Mouse (Mus musculus): ENCODE measurements at regions not wholly inside any gene's neighbourhood (a gene's known extent, or its start where the extent isn't known, plus 50 kb on each side); places are given as distances from the start of the nearest gene placed in this dataset.
A peak's percentile ranks its signal among the peaks of the same experiment; 100 is the strongest.

GRCm38 (mm10) chr1:69286374-69286773 lies 178.5 kb upstream of the Erbb4 start:
- ATAC-seq (ENCODE audit: low read depth), result no peak
- H3K4me1 ChIP-seq (ENCODE audit: control insufficient read depth, low read depth, low read length), result no peaks in the 10 kb centered on the region
- no peak overlapping the region for H3K4me2 ChIP-seq (ENCODE audit: low read depth, low read length)
- H3K4me3 ChIP-seq (ENCODE audit: low read depth, low read length), result no peak overlapping the region
- no peak overlapping the region for H3K9ac ChIP-seq (ENCODE audit: low read depth, low read length)
- no peaks in the 10 kb centered on the region for H3K36me3 ChIP-seq (ENCODE audit: control insufficient read depth, insufficient read depth)
- WGBS (ENCODE audit: insufficient replicate concordance), result 40% methylated on average over 3 of the region's 3 CpGs
- no peak overlapping the region for H3K27ac ChIP-seq (ENCODE audit: low read length)
- no peaks in the 10 kb centered on the region for H3K27me3 ChIP-seq (ENCODE audit: control insufficient read depth, insufficient read depth, low read depth, low read length)
- H3K9me3 ChIP-seq (replicated peaks; ENCODE audit: control insufficient read depth, low read length), result no peaks in the 10 kb centered on the region

GRCm38 (mm10) chr1:69277428-69277827 lies 169.6 kb upstream of the Erbb4 start:
- Histone ChIP-seq H3K4me3 (ENCODE audit: low read depth, low read length) (no peak overlapping the region), H3K27me3 (ENCODE audit: control insufficient read depth, insufficient read depth, low read depth, low read length) (no peaks in the 10 kb centered on the region), H3K27ac (ENCODE audit: low read length) (no peak overlapping the region), H3K9ac (ENCODE audit: low read depth, low read length) (no peak overlapping the region), H3K9me3 (replicated peaks; ENCODE audit: control insufficient read depth, low read length) (no peaks in the 10 kb centered on the region), H3K4me2 (ENCODE audit: low read depth, low read length) (no peak overlapping the region), H3K4me1 (ENCODE audit: control insufficient read depth, low read depth, low read length) (no peaks in the 10 kb centered on the region), H3K36me3 (ENCODE audit: control insufficient read depth, insufficient read depth) (no peaks in the 10 kb centered on the region)
- 65% methylated on average over 4 of the region's 4 CpGs for WGBS (ENCODE audit: insufficient replicate concordance)
- ATAC-seq (ENCODE audit: low read depth), result no peak

GRCm38 (mm10) chr1:69247691-69248090 lies 139.8 kb upstream of the Erbb4 start:
- no peaks in the 10 kb centered on the region for H3K9me3 ChIP-seq (replicated peaks; ENCODE audit: control insufficient read depth, low read length)
- no peaks in the 10 kb centered on the region for H3K4me1 ChIP-seq (ENCODE audit: control insufficient read depth, low read depth, low read length)
- H3K4me2 ChIP-seq (ENCODE audit: low read depth, low read length), result no peak overlapping the region
- ATAC-seq (ENCODE audit: low read depth), result no peak
- no peaks in the 10 kb centered on the region for H3K27me3 ChIP-seq (ENCODE audit: control insufficient read depth, insufficient read depth, low read depth, low read length)
- H3K36me3 ChIP-seq (ENCODE audit: control insufficient read depth, insufficient read depth), result no peaks in the 10 kb centered on the region
- H3K9ac ChIP-seq (ENCODE audit: low read depth, low read length), result no peak overlapping the region
- H3K4me3 ChIP-seq (ENCODE audit: low read depth, low read length), result no peak overlapping the region
- no peak overlapping the region for H3K27ac ChIP-seq (ENCODE audit: low read length)
- WGBS (ENCODE audit: insufficient replicate concordance), result 65% methylated on average over 5 of the region's 5 CpGs

- Histone ChIP-seq H3K27me3 (ENCODE audit: control insufficient read depth, insufficient read depth, low read depth, low read length) (no peaks in the 10 kb centered on the region), H3K9me3 (replicated peaks; ENCODE audit: control insufficient read depth, low read length) (no peaks in the 10 kb centered on the region), H3K9ac (ENCODE audit: low read depth, low read length) (no peak overlapping the region), H3K4me3 (ENCODE audit: low read depth, low read length) (no peak overlapping the region), H3K4me2 (ENCODE audit: low read depth, low read length) (peak overlapping the region; percentile 8; the same call in 1 of the 2 replicates), H3K4me1 (ENCODE audit: control insufficient read depth, low read depth, low read length) (no peaks in the 10 kb centered on the region), H3K27ac (ENCODE audit: low read length) (no peak overlapping the region), H3K36me3 (ENCODE audit: control insufficient read depth, insufficient read depth) (no peaks in the 10 kb centered on the region)
- WGBS (ENCODE audit: insufficient replicate concordance), result 49% methylated on average over 3 of the region's 3 CpGs
- no peak for ATAC-seq (ENCODE audit: low read depth)
These were observed 134.5 kb upstream of the Erbb4 start for GRCm38 (mm10) chr1:69242289-69242909.

- Histone ChIP-seq H3K9ac (ENCODE audit: low read depth, low read length) (no peak overlapping the region), H3K4me1 (ENCODE audit: control insufficient read depth, low read depth, low read length) (no peaks in the 10 kb centered on the region), H3K4me2 (ENCODE audit: low read depth, low read length) (peak overlapping the region; percentile 8; the same call in 1 of the 2 replicates), H3K9me3 (replicated peaks; ENCODE audit: control insufficient read depth, low read length) (no peaks in the 10 kb centered on the region), H3K27me3 (ENCODE audit: control insufficient read depth, insufficient read depth, low read depth, low read length) (no peaks in the 10 kb centered on the region), H3K36me3 (ENCODE audit: control insufficient read depth, insufficient read depth) (no peaks in the 10 kb centered on the region), H3K27ac (ENCODE audit: low read length) (no peak overlapping the region), H3K4me3 (ENCODE audit: low read depth, low read length) (no peak overlapping the region)
- WGBS (ENCODE audit: insufficient replicate concordance), result 13% methylated on average over 11 of the region's 11 CpGs
- ATAC-seq (ENCODE audit: low read depth), result no peak
These were observed 133.8 kb upstream of the Erbb4 start for GRCm38 (mm10) chr1:69241502-69242214.

- Histone ChIP-seq H3K9me3 (replicated peaks; ENCODE audit: control insufficient read depth, low read length) (no peaks in the 10 kb centered on the region), H3K27ac (ENCODE audit: low read length) (no peak overlapping the region), H3K4me3 (ENCODE audit: low read depth, low read length) (no peak overlapping the region), H3K36me3 (ENCODE audit: control insufficient read depth, insufficient read depth) (no peaks in the 10 kb centered on the region), H3K27me3 (ENCODE audit: control insufficient read depth, insufficient read depth, low read depth, low read length) (no peaks in the 10 kb centered on the region), H3K4me1 (ENCODE audit: control insufficient read depth, low read depth, low read length) (no peaks in the 10 kb centered on the region), H3K9ac (ENCODE audit: low read depth, low read length) (no peak overlapping the region), H3K4me2 (ENCODE audit: low read depth, low read length) (no peak overlapping the region)
- no peak for ATAC-seq (ENCODE audit: low read depth)
These were observed 120.0 kb upstream of the Erbb4 start for GRCm38 (mm10) chr1:69227864-69228263.

GRCm38 (mm10) chr1:69212896-69213500 lies 105.1 kb upstream of the Erbb4 start:
- Histone ChIP-seq H3K4me1 (ENCODE audit: control insufficient read depth, low read depth, low read length) (no peaks in the 10 kb centered on the region), H3K27ac (ENCODE audit: low read length) (no peak overlapping the region), H3K27me3 (ENCODE audit: control insufficient read depth, insufficient read depth, low read depth, low read length) (no peaks in the 10 kb centered on the region), H3K36me3 (ENCODE audit: control insufficient read depth, insufficient read depth) (no peaks in the 10 kb centered on the region), H3K4me2 (ENCODE audit: low read depth, low read length) (no peak overlapping the region), H3K4me3 (ENCODE audit: low read depth, low read length) (no peak overlapping the region), H3K9ac (ENCODE audit: low read depth, low read length) (no peak overlapping the region), H3K9me3 (replicated peaks; ENCODE audit: control insufficient read depth, low read length) (no peaks in the 10 kb centered on the region)
- no peak for ATAC-seq (ENCODE audit: low read depth)
- 55% methylated on average over 1 of the region's 1 CpGs for WGBS (ENCODE audit: insufficient replicate concordance)

- no peaks in the 10 kb centered on the region for H3K36me3 ChIP-seq (ENCODE audit: control insufficient read depth, insufficient read depth)
- H3K9me3 ChIP-seq (replicated peaks; ENCODE audit: control insufficient read depth, low read length), result no peaks in the 10 kb centered on the region
- no peaks in the 10 kb centered on the region for H3K27me3 ChIP-seq (ENCODE audit: control insufficient read depth, insufficient read depth, low read depth, low read length)
- no peaks in the 10 kb centered on the region for H3K4me1 ChIP-seq (ENCODE audit: control insufficient read depth, low read depth, low read length)
- no peak for ATAC-seq (ENCODE audit: low read depth)
- no peak overlapping the region for H3K4me3 ChIP-seq (ENCODE audit: low read depth, low read length)
- H3K9ac ChIP-seq (ENCODE audit: low read depth, low read length), result no peak overlapping the region
- no peak overlapping the region for H3K27ac ChIP-seq (ENCODE audit: low read length)
- 57% methylated on average over 2 of the region's 2 CpGs for WGBS (ENCODE audit: insufficient replicate concordance)
- no peak overlapping the region for H3K4me2 ChIP-seq (ENCODE audit: low read depth, low read length)
These were observed 94.9 kb upstream of the Erbb4 start for GRCm38 (mm10) chr1:69202745-69203144.

- Histone ChIP-seq H3K36me3 (ENCODE audit: control insufficient read depth, insufficient read depth) (no peaks in the 10 kb centered on the region), H3K27me3 (ENCODE audit: control insufficient read depth, insufficient read depth, low read depth, low read length) (no peaks in the 10 kb centered on the region), H3K27ac (ENCODE audit: low read length) (no peak overlapping the region), H3K4me2 (ENCODE audit: low read depth, low read length) (no peak overlapping the region), H3K9me3 (replicated peaks; ENCODE audit: control insufficient read depth, low read length) (no peaks in the 10 kb centered on the region), H3K4me1 (ENCODE audit: control insufficient read depth, low read depth, low read length) (no peaks in the 10 kb centered on the region), H3K4me3 (ENCODE audit: low read depth, low read length) (no peak overlapping the region), H3K9ac (ENCODE audit: low read depth, low read length) (no peak overlapping the region)
- ATAC-seq (ENCODE audit: low read depth), result no peak
- WGBS (ENCODE audit: insufficient replicate concordance), result 29% methylated on average over 5 of the region's 5 CpGs
These were observed 57.3 kb upstream of the Erbb4 start for GRCm38 (mm10) chr1:69165202-69165601.
